Comparison of ENCODE assay signal across 9 mouse cellular contexts in the genomic region with DNA sequence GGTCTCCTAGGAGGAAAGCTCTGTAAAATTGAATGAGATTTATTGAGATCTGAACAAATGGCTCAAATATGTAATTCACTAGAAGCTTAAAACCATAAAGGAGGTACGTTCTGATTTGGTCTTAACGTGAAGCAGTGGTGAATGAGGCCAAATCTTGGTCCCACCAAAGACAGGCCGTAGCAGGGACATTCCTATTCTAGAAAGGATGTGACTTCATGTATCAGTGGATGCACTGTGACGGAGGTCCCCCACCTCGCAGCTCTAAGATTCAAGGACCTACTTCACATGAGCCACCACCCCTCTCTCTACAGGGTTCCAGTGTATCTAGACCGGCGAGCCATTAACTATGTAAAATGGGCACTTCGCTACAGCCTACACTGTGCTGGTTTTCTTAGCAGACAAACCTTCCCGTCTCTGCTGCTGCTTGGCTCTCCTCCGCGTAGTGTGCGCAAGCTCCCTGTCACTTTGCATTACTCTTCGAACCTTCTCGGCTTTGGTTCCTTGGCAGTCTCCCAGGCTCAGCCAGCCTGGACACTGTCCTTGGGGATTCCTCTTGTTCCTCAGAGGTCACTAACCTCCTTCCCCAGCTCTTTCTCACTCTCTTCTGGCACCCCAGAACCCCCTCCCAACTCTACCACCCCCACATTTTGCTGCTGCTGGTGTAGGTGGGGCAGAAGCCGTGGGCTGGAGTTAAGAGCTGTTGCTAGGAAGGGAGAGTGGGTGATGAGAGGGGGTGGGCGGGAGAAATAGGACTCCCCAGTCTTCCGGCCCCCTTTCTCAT. TPM values are rescaled to one million over a fixed set of nuclear protein-coding genes. Genes with fewer than 3 reads are reported as not detected.
DNase-seq lines count a peak whose midpoint lies in the region; ATAC-seq and TF ChIP-seq lines count a peak whose summit lies in the region.
"Had no signal": no experiment of that assay in that cellular context is flagged by ENCODE, and none has a peak within 500 bp of the region (broad histone marks: within the 10 kb centered on the region; RNA-seq: fewer than 3 reads in every experiment).

No protein-coding gene starts in this region.

- H3K4me1 ChIP-seq in lung, embryonic 15.5 days, result no peaks in the 10 kb centered on the region
- H3K4me1 ChIP-seq in lung, postnatal 0 days (ENCODE audit: insufficient read depth, low read depth, low read length), result no peaks in the 10 kb centered on the region
- H3K4me1 ChIP-seq in kidney, embryonic 14.5 days (ENCODE audit: control insufficient read depth, insufficient read depth, low read length), result 0 out of 2 replicates have a peak, but pooled peaks cover 4% of the 10 kb centered on the region
- H3K4me1 ChIP-seq: liver, embryonic 15.5 days had no signal

- H3K4me3 ChIP-seq in lung, embryonic 15.5 days, result no peak overlapping the region
- H3K4me3 ChIP-seq in lung, postnatal 0 days (ENCODE audit: low read depth, low read length), result no peak overlapping the region
- no peak overlapping the region for H3K4me3 ChIP-seq in kidney, embryonic 14.5 days (ENCODE audit: low read length)
- H3K4me3 ChIP-seq: liver, embryonic 15.5 days had no signal

- no peaks in the 10 kb centered on the region for H3K27me3 ChIP-seq in lung, embryonic 15.5 days
- no peaks in the 10 kb centered on the region for H3K27me3 ChIP-seq in lung, postnatal 0 days (replicated peaks; ENCODE audit: insufficient read depth, low read length)
- no peaks in the 10 kb centered on the region for H3K27me3 ChIP-seq in kidney, embryonic 14.5 days (ENCODE audit: control insufficient read depth, insufficient read depth, low read length)
- H3K27me3 ChIP-seq: liver, embryonic 15.5 days had no signal

- peak; percentile 54 to 67 for DNase-seq in cerebellum, postnatal 14 days
- no peak for DNase-seq in cerebellum, adult 8-10 months
- no peak for DNase-seq in lung, postnatal 0 days (ENCODE audit: low spot score)
- DNase-seq in heart, postnatal 4 days, result peak; percentile 27
- peak; percentile 78 for DNase-seq in retina, postnatal 1 day
- no peak for DNase-seq in kidney, postnatal 25 days

- H3K27ac ChIP-seq in lung, embryonic 15.5 days, result no peak overlapping the region
- no peak overlapping the region for H3K27ac ChIP-seq in lung, postnatal 0 days (ENCODE audit: low read length)
- no peak overlapping the region for H3K27ac ChIP-seq in kidney, embryonic 14.5 days (ENCODE audit: low read depth, low read length)
- H3K27ac ChIP-seq: liver, embryonic 15.5 days had no signal

- no peak overlapping the region for H3K4me2 ChIP-seq in lung, embryonic 15.5 days
- no peak overlapping the region for H3K4me2 ChIP-seq in lung, postnatal 0 days (replicated peaks; ENCODE audit: low read depth, low read length)
- no peak overlapping the region for H3K4me2 ChIP-seq in kidney, embryonic 14.5 days (replicated peaks; ENCODE audit: low read depth, low read length)
- H3K4me2 ChIP-seq: liver, embryonic 15.5 days had no signal

- 0 out of 2 replicates have a peak, but pooled peaks have one; percentile 19 for ATAC-seq in lung, embryonic 15.5 days (ENCODE audit: borderline replicate concordance, extremely low read depth, low FRiP score, low TSS enrichment)
- ATAC-seq in lung, postnatal 0 days, result no peak
- ATAC-seq in kidney, embryonic 14.5 days (ENCODE audit: low FRiP score, low TSS enrichment), result no peak

- H3K9ac ChIP-seq in lung, embryonic 15.5 days, result no peak overlapping the region
- no peak overlapping the region for H3K9ac ChIP-seq in lung, postnatal 0 days (replicated peaks; ENCODE audit: low read depth)
- H3K9ac ChIP-seq in kidney, embryonic 14.5 days (ENCODE audit: low read depth, low read length), result no peak overlapping the region
- H3K9ac ChIP-seq: liver, embryonic 15.5 days had no signal

- no peak for TF ChIP-seq CTCF in lung, postnatal 0 days (IDR thresholded peaks at IDR 0.05)

- TF ChIP-seq EP300 in lung, postnatal 0 days (IDR thresholded peaks at IDR 0.05), result no peak

- no peaks in the 10 kb centered on the region for H3K36me3 ChIP-seq in lung, embryonic 15.5 days
- H3K36me3 ChIP-seq in lung, postnatal 0 days (ENCODE audit: insufficient read depth, low read length), result no peaks in the 10 kb centered on the region
- H3K36me3 ChIP-seq in kidney, embryonic 14.5 days (ENCODE audit: control insufficient read depth, insufficient read depth, low read length), result no peaks in the 10 kb centered on the region
- H3K36me3 ChIP-seq: liver, embryonic 15.5 days had no signal

- WGBS in lung, embryonic 15.5 days, result 71% methylated on average over 17 of the region's 17 CpGs
- WGBS in lung, postnatal 0 days, result 75% methylated on average over 17 of the region's 17 CpGs
- 69% methylated on average over 17 of the region's 17 CpGs for WGBS in kidney, embryonic 14.5 days

- H3K9me3 ChIP-seq in lung, embryonic 15.5 days, result no peaks in the 10 kb centered on the region
- no peaks in the 10 kb centered on the region for H3K9me3 ChIP-seq in lung, postnatal 0 days (ENCODE audit: low read length)
- no peaks in the 10 kb centered on the region for H3K9me3 ChIP-seq in kidney, embryonic 14.5 days (ENCODE audit: control insufficient read depth, low read length)
- H3K9me3 ChIP-seq: liver, embryonic 15.5 days had no signal

RNA-seq across cellular contexts. Expression of a gene that starts 8.2 kb away (rescaled TPM):
- 18.2 and 20.9 TPM in 2 replicates for polyA plus RNA-seq in lung, embryonic 15.5 days (2015; fragmentation: Nextera tagmentation; extraction: Ambion mirVana)
- polyA plus RNA-seq in lung, postnatal 0 days (2015; fragmentation: Nextera tagmentation; extraction: Ambion mirVana), result 9.6 and 12.7 TPM in 2 replicates
- total RNA-seq in heart, postnatal 4 days (2021), result 10 to 100 TPM; 19.9 to 21.2 TPM
- 15.5 and 19.3 TPM in 2 replicates for polyA plus RNA-seq in kidney, embryonic 14.5 days (2014; fragmentation: Nextera tagmentation; extraction: Ambion mirVana)

Comparison
In these comparisons a context has a peak if more than half of its experiments do, and no peak if none do; other contexts are left out.
1. DNase-seq: peak in cerebellum, postnatal 14 days (2 of 2), heart, postnatal 4 days (single experiment) and retina, postnatal 1 day (single experiment); none in cerebellum, adult 8-10 months (single experiment), lung, postnatal 0 days (single experiment) and kidney, postnatal 25 days (0 of 2).